Mouse (Mus musculus) neural tube, embryonic 10.5 days (tissue): ENCODE results near the gene Ric1.

ENCODE experiments used
- DNase-seq: peaks from one replicate; pipeline ENCODE4 v3.0.0-alpha.2; 2017; ENCODE audit warnings: low spot score; ENCODE audit errors: extremely low spot score

Ric1 gene

DNA sequence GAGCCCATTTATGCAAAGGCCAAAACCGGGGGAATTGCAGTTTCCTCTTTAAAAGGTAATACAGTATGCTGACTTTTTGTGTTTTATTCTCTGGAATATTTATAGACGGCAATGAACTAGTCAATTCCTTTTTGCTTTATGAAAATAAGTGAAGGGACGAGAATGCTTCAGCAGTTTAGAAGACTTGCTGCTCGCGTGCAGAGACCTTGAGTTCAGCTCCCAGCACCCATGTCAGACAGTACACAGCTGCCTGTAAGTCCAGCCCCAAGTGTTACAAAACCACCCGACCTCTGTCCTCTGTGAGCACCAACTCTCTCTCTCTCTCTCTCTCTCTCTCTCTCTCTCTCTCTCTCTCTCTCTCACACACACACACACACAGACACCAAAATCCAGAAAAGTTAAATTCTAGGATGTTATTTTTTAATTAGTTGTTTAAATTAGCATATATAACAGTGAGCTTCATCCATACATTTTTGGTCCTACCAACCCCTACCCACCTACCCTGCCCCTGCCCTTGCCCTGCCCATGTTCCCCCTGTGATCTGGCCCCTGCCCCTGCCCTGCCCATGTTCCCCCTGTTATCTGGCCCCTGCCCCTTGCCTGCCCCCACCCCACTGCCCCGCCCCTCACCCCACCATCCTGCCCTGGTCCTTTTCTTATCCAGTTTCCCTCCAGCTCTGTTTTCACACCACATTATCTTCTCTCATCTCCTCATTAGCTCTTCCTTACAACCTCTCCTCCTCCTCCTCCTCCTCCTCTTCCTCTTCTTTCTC lies 25.1 kb upstream of the Ric1 start:
- no peak for DNase-seq

DNA sequence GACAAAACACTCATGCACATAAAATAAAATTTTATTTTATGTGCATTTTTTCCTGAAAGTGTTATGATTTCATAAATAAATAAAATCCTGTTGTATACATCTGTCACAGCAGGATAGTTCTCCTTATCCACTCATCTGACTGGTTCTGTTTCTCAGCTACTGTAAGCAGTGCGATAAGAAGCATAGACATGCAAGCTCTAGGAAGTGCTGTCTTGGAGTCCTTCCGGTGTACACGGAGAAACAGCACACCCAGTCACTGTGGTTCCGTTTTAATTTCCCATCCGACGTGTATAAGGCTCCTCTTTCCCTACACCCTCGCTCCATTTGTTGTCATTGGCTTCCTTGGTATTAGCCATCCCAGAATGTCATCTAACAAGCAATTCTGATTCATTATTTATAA lies 24.2 kb upstream of the Ric1 start:
- DNase-seq = no peak

DNA sequence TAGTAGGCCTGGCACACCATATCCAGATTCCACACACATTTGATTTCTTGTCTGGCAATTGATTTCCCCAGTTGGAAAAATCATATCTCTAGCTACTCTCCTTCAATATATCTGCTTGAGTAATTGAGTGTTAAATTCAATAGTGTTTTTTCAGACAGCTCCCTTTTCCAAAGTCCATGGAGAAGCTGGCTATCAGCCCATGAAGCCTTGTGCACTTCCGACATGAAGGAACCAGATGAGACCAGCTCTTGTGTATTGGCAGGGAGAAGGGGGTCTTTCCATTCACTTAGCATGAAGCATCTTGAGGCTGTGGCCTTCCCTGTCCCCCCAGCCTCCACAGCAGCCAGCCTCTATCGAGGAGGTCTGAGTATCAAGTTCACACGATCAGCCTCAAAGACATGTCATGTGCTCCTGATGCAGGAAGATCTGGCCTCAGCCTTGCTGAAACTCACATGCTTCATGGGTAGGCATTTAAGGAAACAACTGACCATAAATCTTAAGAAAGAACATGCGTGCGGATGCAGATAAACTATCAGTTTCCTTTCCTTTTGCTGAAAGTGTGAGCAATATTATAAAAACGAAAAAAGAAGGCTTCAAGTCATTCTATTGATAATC lies 23.1 kb upstream of the Ric1 start:
- no peak for DNase-seq

DNA sequence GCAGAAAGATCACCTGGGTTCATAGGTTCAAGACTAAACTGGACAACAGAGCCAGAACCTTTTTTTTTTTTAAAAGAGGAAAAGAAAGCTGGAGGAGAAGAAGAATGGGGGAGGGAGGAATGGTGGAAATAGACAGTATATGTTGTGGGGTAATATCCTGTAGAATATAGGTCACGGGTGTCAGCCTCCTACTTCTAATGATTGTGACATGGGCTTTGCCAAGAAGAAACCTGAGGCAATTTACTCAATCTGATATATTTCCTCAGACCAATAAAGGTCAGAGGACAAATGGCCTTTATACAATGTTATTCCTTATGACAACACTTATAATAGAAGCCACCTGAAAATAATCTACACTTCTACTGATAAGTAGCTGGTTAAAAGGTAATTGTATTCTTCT lies 21.7 kb upstream of the Ric1 start:
- DNase-seq = no peak

DNA sequence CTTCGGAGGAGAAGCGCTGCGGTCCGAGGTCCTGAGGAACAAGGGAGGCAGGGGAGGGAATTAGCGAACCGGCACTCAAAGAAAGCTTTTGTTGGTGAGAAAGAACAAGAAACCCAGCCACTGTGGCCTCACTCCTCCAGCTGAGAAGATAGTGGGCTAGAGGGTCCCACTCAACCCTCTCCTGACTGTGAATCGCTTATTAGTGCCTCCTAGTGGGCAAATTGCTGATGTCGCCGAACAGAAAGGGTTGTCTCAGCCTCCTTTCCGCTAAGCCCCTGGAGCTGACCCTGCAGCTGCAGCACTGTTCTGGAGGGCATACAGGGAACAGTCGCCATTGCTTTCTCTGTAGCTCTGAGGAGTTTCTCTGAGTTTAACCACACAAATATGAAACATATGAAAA lies 21.0 kb upstream of the Ric1 start:
- no peak for DNase-seq

DNA sequence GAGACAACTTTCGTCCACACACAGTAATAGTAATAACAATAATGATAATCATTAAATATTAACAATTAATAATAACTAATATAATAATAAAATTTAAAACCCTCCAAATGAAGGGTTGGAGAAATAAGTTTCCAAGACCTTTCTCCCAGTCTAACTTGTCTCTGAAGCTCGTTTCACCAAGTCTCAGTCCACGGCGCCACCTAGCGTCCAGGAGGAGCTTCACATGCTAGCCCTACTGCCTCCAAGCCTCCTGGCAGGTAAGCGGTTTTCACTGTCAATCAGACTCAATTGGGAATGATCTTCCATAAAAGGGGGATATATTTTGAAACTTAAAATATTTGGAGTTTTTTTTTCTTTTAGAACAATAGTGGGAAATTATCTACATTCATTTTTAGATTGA lies 20.6 kb upstream of the Ric1 start:
- DNase-seq = peak; percentile 73

DNA sequence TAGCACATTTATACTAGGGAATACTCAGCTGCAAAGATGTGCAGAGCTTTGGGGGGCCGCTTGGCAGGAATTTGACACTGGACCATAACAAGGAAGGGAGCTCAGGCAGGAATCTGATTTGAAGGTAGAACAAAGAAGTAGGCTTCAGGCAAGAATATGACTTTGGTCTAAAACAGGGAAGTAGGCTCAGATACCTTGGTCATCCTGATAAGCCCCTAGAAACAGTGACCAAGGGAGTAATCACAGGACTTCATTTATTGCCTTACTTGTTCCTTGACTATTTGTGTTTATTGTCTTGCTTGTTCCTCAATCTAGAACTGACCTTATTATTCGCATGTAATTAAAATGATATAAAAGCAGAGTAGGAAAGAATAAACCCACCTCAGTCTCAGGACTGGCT lies 18.0 kb upstream of the Ric1 start:
- DNase-seq = no peak

DNA sequence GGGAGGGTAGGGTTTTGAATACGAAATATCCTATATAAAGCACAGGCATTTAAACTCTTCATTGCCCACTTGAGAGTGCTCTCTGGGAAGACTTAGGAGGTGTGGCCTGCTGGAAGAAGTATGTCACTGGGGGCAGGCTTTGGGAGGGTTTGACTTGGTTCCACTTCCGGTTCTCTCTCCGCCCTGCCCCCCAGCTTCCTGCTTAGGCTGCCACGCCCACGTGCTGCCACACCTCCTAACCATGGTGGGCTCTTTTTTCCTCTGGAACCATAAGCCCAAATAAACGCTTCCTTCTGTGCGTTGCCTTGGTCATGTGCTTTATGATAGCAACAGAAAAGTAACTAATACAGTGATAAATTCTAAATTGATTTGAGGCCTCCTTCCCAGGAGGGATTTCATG lies 16.5 kb upstream of the Ric1 start:
- DNase-seq = no peak

DNA sequence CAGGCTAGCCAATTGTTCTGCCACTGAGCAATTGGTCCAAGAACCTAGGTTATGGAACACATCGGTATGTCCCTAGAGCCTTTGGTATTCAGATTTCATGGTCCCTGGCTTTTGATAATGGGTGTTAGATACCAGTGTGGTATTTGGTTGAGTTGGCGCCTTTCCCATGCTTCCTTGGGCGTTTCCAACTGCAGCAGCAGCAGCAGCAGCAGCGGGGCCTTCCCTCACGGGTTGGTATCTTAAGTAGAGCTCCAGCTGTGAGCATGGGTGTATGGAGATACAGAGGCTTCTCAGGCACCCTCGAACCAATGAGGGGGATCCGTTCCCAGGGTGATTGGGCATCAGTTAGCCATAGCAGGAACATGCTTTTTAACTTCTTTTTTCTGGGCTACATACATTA lies 13.9 kb upstream of the Ric1 start:
- DNase-seq = no peak

DNA sequence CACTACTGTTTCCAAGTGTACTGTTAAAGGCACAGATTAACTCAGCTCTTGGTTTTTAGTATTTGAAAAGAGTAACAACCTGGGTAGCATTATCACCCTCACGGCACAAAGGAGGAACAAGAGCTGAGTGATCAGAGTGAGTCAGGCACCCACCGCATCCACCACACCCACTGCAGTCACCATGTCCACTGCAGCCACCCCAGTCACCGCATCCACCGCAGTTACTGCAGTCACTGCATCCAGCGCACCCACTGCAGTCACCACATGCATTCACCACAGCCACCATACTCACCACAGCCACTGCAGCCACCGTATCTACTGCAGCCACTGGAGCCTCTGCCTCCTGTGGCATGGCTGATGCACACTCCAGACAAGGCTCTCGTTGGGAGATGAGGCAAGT lies 12.2 kb upstream of the Ric1 start:
- DNase-seq = no peak

DNA sequence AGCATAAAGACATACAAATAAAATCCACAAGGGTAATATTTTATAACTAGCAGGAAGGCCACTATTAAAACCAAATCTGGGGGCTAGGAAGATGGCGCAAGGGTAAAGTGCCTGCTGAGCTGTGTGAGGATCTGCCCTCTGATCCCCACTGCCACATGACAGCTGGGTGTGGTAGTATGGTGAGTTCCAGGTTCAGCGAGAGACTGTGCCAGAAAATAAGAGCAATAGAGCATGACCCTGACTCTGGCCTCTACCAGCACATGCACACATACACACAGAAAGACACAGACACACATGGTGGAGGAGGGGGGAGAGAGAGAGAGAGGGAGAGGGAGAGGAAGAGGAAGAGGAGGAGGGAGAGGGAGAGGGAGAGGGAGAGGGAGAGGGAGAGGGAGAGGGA lies 10.3 kb upstream of the Ric1 start:
- DNase-seq = no peak

DNA sequence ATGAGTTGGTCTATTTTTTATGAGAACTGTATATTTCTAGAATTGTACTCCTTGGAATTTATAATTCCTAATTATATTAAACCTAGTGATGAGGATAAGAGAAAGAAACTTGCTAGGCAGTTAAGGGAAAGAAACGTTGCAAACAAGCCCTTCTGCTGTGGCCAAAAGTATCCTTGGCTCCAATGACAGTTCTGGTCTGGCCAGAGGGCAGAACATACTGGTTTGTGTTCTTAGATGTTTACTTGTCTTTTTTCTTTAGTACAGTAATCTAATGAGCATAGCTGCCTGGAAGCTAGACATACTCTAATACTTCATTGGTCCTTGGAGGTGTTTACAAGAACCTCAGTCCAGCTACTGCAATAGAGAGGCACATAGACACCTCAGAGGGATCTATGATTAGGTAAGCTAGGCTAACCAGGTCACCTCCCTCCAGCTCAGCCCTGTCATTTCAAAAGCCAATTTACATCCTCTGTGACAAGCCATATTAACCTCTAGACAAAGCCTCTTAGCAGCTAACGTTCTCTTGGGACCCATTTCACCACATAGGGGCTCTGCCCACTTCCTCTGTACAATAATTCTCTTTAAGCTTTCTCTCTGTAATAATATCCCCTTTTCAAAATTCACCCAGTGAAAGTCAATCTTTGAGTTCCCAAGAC lies 8.8 kb upstream of the Ric1 start:
- DNase-seq = no peak

DNA sequence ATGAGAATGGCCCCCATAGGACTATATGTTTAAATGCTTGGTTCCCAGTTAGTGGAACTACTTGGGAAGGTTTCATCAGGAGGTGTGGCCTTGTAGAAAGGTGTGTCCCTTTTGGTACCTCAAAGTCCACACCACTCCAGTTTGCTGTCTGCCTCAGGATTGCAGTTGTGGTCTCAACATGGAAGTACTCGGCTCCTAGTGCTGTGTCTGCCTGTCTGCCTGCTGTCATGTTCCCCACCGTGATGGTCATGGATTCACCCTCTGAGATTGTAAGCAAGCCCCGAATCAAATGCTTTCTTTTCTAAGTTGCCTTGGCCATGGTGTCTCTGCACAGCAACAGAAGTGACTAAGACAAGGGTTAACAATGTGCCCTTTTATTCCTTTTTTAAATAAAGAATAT lies 8.0 kb upstream of the Ric1 start:
- no peak for DNase-seq

DNA sequence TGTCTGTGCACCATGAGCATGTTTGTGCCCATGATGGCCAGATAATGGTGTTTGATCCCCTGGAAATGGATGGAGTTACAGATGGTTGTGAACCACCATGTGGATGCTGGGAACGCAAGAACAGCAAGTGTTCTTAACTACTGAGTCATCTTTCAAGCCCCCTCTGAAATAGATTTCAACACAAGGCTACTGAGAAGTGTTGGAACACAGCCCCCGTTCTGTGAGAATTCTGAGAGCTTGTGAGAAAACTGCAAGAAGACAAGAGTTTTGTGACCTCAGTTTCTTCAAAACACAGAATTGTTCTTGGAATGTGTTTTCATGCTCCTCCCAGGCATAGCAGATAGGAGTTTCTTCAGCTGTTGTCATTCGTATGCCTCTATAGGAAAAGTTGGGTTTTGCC lies 6.7 kb upstream of the Ric1 start:
- DNase-seq = no peak

DNA sequence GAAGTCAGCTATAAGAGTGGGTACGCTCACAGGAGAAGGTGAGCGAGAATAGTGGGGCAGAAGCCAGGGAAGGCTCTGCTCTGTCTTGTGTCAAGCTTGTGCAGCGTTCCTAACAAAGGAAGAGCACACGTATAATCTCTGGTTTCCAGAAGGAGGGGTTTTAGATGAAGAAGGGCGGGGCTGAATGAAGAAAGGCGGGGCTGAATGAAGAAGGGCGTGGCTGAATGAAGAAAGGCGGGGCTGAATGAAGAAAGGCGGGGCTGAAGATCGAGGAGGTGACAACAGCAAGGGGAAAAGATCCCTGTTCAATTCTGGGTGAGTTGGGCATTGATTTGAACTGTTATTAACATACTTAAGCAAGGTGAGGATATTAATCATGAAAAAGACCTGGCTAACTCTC lies 6.1 kb upstream of the Ric1 start:
- no peak for DNase-seq

DNA sequence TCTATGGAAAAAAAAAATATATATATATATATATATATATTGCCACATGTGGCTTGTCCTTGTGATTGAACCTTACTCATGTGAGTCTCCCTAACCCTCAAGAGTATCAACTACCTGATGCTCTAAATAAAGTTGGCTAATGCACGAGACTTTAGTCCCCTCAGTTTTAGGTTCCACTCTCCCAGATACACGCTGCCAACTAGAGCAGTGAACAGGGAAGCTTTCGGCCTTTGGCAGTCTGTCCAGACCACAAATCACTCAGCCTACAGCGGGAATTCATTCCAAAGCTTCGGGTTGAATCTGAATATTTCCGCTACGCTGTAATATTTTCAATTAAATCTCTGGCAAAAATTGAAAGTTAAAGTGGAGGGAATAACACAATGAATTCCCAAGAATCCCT lies 3.7 kb upstream of the Ric1 start:
- no peak for DNase-seq

DNA sequence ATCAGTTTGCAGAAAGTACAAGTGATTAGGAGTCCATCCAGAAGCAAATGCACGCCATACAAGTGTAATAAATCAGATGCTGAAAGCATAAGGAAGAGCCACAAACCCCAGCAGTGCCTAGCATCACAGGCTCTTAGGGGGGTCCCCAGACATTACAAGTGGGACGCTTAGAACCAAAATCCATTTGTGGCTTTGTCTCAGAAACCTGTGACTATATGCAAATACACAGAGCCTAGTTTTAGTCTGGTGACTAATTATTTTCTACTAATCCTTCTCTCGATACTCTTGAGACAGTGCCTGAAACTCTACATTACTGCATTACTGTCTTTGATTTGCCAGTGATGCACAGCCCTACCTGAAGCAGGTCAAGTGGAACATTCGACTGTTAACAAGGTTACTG lies 3.2 kb upstream of the Ric1 start:
- DNase-seq = no peak

DNA sequence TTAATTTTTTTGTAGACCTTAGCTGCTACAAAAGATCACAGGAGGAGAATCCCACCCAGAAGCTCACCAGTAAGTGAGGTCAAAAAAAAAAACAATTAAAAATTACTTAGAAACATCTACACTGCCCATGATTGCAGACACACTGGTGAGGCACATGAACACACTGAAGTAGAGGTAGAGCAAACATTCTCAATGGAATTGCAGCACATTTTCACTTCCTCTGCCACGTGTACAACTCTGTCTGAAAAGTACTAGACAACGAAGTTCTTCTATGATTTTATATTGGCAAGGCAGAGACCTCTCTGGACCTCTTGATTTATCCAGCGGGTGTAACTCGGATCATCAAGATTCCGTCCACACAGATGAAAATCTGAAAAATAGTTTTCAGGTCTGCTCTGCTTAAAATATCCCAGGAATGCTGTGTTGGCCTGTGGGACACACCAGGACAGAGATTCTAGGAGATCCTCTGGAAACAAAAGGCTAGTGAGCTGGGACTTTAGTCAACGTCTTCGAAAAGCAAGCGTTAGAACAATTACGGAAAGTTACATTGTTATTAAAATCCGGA lies 1.0 kb upstream of the Ric1 start:
- no peak for DNase-seq

DNA sequence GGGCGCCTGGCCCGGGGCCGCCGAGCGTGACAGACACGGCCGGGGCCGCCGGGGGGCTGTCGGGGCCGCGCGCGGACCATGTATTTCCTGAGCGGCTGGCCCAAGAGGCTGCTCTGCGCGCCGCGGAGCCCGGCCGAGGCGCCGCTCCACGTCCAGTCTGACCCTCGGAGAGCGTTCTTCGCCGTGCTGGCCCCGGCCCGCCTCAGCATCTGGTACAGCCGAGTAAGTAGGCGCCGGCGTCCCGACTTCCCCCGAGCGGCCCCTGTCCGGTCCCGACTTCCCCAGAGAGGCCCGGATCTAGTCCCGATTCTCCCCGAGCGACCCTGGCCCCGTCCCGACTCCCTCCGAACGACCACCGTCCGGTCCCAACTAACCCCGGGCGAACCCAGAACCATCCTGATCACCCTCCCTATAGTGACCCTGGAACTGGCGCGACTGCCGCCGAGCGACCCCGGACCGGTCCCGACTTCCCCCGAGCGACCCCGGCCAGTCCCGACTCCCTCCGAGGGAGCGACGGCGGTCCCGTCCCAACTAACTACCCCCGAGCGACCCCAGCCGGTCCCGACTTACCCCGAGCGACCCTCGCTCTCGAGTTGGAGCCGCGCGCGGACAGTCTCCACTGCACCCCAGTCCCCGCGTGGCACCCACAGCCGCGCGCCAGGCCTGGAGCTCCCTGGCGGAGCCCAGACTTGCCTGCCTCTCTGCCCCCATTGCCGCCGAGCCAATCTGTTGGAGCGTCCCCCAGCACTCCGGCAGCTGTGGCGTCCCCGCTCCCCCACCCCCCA lies 555 bp downstream of the Ric1 start:
- DNase-seq = peak; percentile 80

DNA sequence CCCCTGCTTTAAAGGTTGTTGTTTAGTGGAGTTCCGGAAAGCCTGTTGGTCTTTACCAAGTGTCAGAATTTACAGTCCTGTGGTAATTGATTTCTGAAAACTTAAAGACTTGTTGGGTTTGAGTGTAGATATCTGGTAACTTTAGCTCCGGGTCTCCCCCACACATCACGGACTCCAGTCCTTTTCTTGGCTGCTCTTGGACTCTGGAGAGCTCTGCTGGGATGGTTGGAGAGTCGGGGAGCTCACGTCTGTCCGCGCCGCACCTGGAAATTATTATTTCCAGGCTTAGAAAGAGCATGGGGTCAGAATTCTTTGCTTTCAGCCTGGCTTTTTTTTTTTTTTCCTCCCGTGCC lies 1.1 kb downstream of the Ric1 start:
- DNase-seq = no peak

DNA sequence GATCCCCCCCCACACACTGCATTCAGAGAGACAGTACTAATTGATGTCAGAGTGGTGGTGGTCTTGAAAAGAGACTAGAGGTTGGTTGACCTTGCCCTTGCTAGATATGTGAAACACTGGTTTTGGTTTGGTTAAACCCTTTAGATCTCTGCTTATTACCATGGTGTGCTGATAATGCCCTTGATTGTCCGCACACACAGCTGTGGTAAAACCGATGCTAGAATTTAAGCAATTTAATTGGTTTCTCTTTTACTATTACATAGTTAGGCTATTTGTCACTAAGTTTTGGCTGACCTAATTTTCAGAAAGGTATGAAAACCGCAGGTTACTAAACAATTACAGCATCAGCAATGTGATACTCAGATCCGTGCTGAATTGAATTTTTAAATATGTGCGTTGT lies 1.6 kb downstream of the Ric1 start:
- no peak for DNase-seq

DNA sequence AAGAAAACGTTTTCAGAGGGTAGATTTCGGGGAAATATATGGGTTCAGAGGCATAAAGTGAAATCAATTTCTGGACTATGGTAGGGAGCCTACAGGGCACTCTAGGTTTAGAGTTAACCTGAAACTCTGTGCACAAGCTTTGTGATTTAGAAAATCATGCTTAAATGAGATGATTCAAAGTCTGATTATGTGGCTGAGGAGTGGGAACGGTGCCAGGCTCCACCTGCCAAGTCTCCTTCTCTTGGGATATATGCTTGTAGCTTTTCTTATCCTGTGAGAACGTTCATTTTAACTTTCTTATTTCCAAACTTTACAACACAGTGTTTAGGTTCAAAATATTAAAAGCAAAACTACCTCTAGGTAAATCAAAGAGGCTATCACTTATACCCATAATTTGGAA lies 2.5 kb downstream of the Ric1 start:
- no peak for DNase-seq
